Mouse (Mus musculus) layer of hippocampus, adult 2 months (tissue): ENCODE results near the gene Pipox. TPM values are rescaled to one million over a fixed set of nuclear protein-coding genes. Genes with fewer than 3 reads are reported as not detected.
A peak's percentile ranks its signal among the peaks of the same experiment; 100 is the strongest.

Experiments
- DNase-seq, 2 experiments: peaks; one replicate each; pipeline ENCODE4 v3.0.0; 2022; ENCODE audit warnings: low spot score in 2 of 2
- H3K27ac ChIP-seq: fragments of 200-600 bp; 2 replicates; pipeline ENCODE4 v1.8.1; 2022
- H3K4me3 ChIP-seq: fragments of 200-600 bp; 2 replicates; pipeline ENCODE4 v1.8.1; 2022; ENCODE audit warnings: mild to moderate bottlenecking
- CTCF ChIP-seq: fragments of 200-600 bp; conservative IDR thresholded peaks from 2 replicates; pipeline ENCODE4 v1.8.1; 2022; ENCODE audit warnings: antibody characterized with exemption, mild to moderate bottlenecking, moderate library complexity
- total RNA-seq, 2 experiments: library from RNA; stranded (reverse); gene quantifications; 2 replicates each; pipeline ENCODE4 v1.2.3; 2021

Pipox gene
- total RNA-seq, 2 experiments from 2014 or later, result 0.84 to 1.2 TPM

- Histone ChIP-seq H3K27ac (peak overlapping the region; percentile 75), H3K4me3 (no peak overlapping the region)
- no peak for TF ChIP-seq CTCF
- no peak for DNase-seq
Measured at GRCm38 (mm10) chr11:77848131-77848530, 45.8 kb downstream of the Pipox start.

GRCm38 (mm10) chr11:77847599-77848128 is 46.2 kb downstream of the Pipox start:
- Histone ChIP-seq H3K4me3 (no peak overlapping the region), H3K27ac (peak overlapping the region; percentile 75)
- DNase-seq, result no peak
- TF ChIP-seq CTCF, result no peak

- H3K27ac ChIP-seq, result no peak overlapping the region
Measured at GRCm38 (mm10) chr11:77843906-77844200, 50.0 kb downstream of the Pipox start.

GRCm38 (mm10) chr11:77843068-77843905 is 50.6 kb downstream of the Pipox start:
- Histone ChIP-seq H3K27ac (no peak overlapping the region), H3K4me3 (no peak overlapping the region)
- no peak for DNase-seq
- TF ChIP-seq CTCF, result no peak

More at GRCm38 (mm10) chr11:77843906-77844200, 50.0 kb downstream of the Pipox start:
- no peak for TF ChIP-seq CTCF
- no peak overlapping the region for H3K4me3 ChIP-seq
- DNase-seq, result no peak

- Histone ChIP-seq H3K27ac (no peak overlapping the region), H3K4me3 (no peak overlapping the region)
- DNase-seq, result no peak
- TF ChIP-seq CTCF, result no peak
Measured at GRCm38 (mm10) chr11:77840523-77841245, 53.2 kb downstream of the Pipox start.

- TF ChIP-seq CTCF, result no peak
- H3K4me3 ChIP-seq, result no peak overlapping the region
- DNase-seq, result no peak
- no peak overlapping the region for H3K27ac ChIP-seq
Measured at GRCm38 (mm10) chr11:77837856-77838255, 56.0 kb downstream of the Pipox start.

- DNase-seq, result no peak
Measured at GRCm38 (mm10) chr11:77836751-77837150, 57.1 kb downstream of the Pipox start.

GRCm38 (mm10) chr11:77836290-77836689 is 57.6 kb downstream of the Pipox start:
- no peak for TF ChIP-seq CTCF
- H3K27ac ChIP-seq, result no peak overlapping the region
- H3K4me3 ChIP-seq, result no peak overlapping the region
- no peak for DNase-seq

More at GRCm38 (mm10) chr11:77836751-77837150, 57.1 kb downstream of the Pipox start:
- Histone ChIP-seq H3K27ac (no peak overlapping the region), H3K4me3 (no peak overlapping the region)
- no peak for TF ChIP-seq CTCF

- DNase-seq, result no peak
- H3K4me3 ChIP-seq, result no peak overlapping the region
- TF ChIP-seq CTCF, result peak; percentile 56
Measured at GRCm38 (mm10) chr11:77835109-77835508, 58.8 kb downstream of the Pipox start.

GRCm38 (mm10) chr11:77832541-77832940 is 61.4 kb downstream of the Pipox start:
- no peak for DNase-seq
- TF ChIP-seq CTCF, result no peak
- Histone ChIP-seq H3K27ac (no peak overlapping the region), H3K4me3 (no peak overlapping the region)

More at GRCm38 (mm10) chr11:77835109-77835508, 58.8 kb downstream of the Pipox start:
- no peak overlapping the region for H3K27ac ChIP-seq

- H3K27ac ChIP-seq, result no peak overlapping the region
- TF ChIP-seq CTCF, result no peak
- H3K4me3 ChIP-seq, result no peak overlapping the region
- DNase-seq, result no peak
Measured at GRCm38 (mm10) chr11:77830875-77831274, 63.0 kb downstream of the Pipox start.

Other genes with a start within 250 kb of the Pipox start
- gene Nufip2, start 207.9 kb downstream of the Pipox start, total RNA-seq, result 10 to 100 TPM; 68.4 to 83.7 TPM
- gene Cryba1, start 168.8 kb downstream of the Pipox start, total RNA-seq, result not detected
- gene Myo18a, start 130.8 kb downstream of the Pipox start, total RNA-seq, result 100 to 1,000 TPM; 137 to 156 TPM
- gene Gm10277, start 106.3 kb downstream of the Pipox start, total RNA-seq, result not detected
- gene Sez6, start 36.7 kb upstream of the Pipox start, total RNA-seq, result 100 to 1,000 TPM; 154 to 159 TPM
- gene Phf12, start 88.7 kb upstream of the Pipox start, total RNA-seq, result 10 to 100 TPM; 59.0 to 62.4 TPM
- gene Dhrs13, start 138.2 kb upstream of the Pipox start, total RNA-seq, result 1 to 10 TPM; 4.6 to 5.7 TPM
- 10 to 100 TPM; 70.9 to 77.4 TPM for gene Flot2, start 143.8 kb upstream of the Pipox start, total RNA-seq
- gene Eral1, start 186.3 kb upstream of the Pipox start, total RNA-seq, result 10 to 100 TPM; 19.5 to 20.1 TPM
- 10 to 100 TPM; 29.5 to 30.3 TPM for gene Fam222b, start 200.6 kb upstream of the Pipox start, total RNA-seq